Mouse (Mus musculus) duodenum, adult 2 months (tissue): ENCODE data around the gene Ythdc1. TPM values are rescaled to one million over a fixed set of nuclear protein-coding genes. Genes with fewer than 3 reads are reported as not detected.

Source experiments
- polyA plus RNA-seq: library from polyadenylated mRNA; depleted of rRNA; stranded (reverse); fragments of >200 nt; gene quantifications from 2 replicates; pipeline ENCODE4 v1.2.3, GENCODE M21; 2012; ENCODE audit warnings: low replicate concordance; rRNA removed

The Ythdc1 gene
- polyA plus RNA-seq: 2.5 and 3.5 TPM in 2 replicates

DNA sequence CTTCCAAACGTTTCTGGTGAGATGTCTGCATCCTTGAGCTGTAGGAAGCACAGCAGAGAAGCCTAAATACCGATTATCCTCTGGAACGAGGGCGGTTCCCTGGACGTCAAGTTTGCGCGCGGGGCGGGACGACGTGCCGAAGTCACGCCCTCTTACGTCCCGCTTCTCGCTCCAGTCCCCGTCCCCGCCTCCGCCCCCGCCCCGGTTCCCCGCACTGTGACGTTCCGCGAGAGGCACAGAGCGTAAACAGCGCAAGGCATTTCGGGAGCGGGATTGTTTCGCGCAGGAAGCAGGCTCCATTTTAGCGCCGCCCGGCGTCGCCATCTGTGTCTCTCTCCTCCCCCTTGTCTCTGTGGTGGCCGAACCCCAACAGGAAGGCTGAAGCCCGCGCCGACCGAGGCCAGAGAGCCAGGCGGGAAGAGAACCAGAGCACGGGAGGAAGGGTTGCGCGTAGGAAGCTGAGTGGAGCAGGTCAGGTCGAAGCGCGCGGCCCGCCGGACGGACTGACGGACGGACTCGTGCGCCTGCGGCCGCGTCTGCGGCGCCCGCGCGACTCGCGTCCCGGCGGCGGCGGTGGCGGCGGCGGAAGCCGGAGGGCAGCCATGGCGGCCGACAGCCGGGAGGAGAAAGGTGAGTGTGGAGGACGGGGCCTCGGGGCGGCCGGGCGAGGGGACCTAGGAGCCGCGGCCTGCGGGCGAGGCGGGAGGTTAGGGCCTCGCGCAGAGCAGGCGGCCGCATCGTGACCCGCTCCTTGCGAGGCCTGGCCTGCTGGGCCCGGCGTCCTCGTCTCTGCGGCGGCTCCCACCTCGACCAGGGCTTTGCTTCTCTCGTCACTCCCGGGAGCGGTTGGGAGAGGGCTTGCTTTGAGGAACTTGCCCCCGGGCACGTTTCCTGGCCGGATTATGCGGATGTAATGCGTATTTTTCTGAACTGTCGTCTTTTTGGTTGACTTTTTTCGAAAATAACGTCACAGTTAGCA lies at the start of gene Ythdc1:
Gene Ythdc1, plus strand, starts transcription at position 260 of the 979 bp plus-strand sequence.

Other genes starting within 250 kb of the Ythdc1 start
- not detected in 2 replicates for gene Tmprss11f, start 171.8 kb upstream of the Ythdc1 start, polyA plus RNA-seq
- not detected in 2 replicates for gene Tmprss11b, start 127.9 kb upstream of the Ythdc1 start, polyA plus RNA-seq
- gene Tmprss11e, start 58.4 kb upstream of the Ythdc1 start, polyA plus RNA-seq: not detected in 2 replicates
- 19.6 and 34.6 TPM in 2 replicates for gene Ugt2b34, start 102.7 kb downstream of the Ythdc1 start, polyA plus RNA-seq
- not detected in 2 replicates for gene Ugt2b1, start 122.3 kb downstream of the Ythdc1 start, polyA plus RNA-seq
- 0.55 and 2.4 TPM in 2 replicates for gene Ugt2b35, start 196.6 kb downstream of the Ythdc1 start, polyA plus RNA-seq